Mouse (Mus musculus) urinary bladder, postnatal 14 days (tissue): ENCODE measurements around the gene Zfp189.
"Not testable (repeated sequence)": the region's sequence is repeated elsewhere in the genome, so short reads cannot be mapped to it uniquely, and the experiment has no call there.

Experiments used
- DNase-seq: peaks from one replicate; pipeline ENCODE4 v3.0.0; 2021; ENCODE audit warnings: low spot score

Zfp189 gene

DNA sequence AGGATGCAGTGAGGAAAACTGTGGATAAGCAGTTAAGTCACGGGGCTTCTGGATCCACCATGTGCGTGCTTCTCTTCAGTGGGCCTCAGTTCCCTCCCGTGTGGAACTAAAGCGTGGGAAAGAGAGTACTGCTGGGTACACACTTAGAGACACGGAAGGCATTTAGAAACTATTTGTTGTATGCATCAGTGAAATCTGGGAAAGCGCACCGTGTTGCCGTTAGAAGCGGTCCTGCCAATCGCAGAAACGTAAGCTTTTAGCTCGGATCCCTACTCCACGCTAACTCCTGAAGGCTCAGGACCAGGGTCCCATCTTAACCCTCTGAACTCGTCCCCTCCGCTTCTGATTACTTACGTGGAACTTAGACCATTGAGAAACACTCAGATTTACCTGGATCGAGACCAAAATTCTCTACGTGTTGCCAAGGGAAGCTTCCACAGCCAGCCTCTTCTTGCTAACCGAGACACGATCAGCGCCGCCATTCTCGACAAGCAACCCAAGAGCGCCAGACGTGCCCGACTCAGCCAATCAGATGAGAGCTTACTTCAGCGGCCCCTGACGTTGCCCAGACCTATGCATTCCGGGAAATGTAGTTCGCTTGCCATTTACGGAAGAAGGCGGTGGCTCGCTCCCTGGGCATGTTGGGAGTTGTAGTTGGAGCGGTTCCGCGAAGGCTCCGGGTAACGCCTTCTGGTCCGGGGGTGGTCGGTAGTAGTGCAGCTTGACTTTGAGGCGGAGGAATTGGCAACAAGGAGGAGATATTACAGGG lies at the start of gene Zfp189, which contains the start of gene Mrpl50:
Zfp189 (plus strand) TSS at position 605 of the 769 bp plus-strand sequence.
Mrpl50 (minus strand) TSS at position 522 of the 769 bp plus-strand sequence.
- DNase-seq, result peak; percentile 91

DNA sequence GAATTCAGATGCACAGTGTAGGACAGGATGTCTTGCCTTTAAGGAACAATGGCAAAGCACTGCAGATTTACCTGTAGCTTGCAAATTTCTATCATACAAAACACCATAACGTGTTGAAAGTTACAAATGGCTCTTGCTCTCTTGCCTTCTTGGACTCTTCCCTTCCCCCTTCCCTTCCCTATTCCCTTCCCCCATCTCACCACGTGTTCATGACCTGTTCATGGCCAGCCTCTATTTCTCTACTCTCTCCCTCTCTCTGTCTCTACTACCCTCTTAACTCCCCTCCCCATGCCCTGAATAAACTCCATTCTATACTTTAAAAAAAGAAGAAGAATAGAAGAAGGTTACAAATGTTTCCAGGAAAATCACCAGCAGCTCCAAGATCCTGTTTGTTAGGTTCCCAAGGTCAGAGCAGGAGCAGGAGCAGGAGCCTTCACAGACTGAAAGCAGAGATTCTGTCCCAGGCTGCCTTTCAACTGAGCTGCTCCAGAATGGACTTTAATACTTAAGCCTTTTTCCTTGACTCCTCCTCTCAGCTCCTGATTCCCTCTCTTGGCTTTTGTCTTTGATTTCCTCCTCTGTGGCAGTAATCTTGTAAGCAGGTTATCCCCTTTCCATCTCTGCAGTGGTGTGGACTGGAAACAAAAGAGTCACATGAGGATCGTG lies 47.4 kb upstream of the Zfp189 start, which contains the start of gene Acnat1:
Acnat1 (minus strand) TSS at position 478 of the 666 bp plus-strand sequence.
- DNase-seq, result no peak

DNA sequence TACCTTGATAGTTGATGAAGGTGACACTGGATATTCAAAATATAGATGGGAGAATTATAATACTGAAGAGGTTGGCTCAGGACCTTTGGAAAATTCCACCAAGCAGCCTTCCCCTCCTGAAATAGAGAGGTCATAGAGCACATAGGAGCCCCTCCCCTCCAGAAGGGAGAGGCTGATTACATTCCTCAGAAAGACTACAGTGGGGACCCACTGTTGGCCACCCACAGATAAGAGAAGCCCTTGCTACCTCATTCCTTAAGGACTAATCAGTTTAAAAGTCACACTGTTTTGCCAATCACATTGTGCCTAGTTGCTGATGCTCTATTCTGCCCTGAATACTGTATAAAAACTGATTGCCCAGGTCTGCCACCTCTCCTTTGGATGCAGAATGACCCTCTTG lies 46.4 kb upstream of the Zfp189 start:
- no peak for DNase-seq

DNA sequence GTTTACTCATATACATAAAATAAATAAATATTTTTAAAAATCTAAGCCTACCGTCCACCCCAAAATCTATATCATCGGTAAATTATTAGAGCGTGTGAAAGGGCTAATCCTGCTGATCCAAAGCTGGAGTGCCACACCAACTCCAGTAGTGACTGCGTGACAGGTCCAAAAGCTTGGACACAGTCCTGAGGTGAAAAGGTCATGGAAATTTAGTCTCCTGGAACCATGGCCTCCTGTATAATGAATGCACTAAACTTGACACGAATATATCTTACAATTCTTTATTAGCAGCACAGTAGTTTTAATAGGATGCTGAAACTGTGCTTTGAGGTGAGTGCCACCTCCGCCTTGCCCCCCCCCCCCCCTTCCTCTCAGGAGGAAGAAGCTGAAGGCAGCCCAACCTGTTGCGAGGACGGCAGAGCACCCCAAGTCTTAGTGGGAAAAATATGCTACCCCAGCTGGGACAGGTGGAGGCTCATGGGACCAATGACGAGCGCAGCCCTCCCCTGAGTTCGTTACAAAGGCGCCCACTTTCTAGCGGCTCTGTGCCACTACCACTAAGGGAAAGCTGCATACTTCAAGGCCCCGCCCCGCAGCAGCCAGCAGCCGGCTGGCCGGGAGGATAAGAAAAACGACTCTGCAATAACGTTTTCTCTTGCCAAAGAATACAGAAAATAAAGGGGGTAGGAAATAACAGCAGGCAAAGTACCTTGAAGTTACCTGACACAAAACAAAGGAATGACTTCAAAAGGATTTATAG lies 42.7 kb upstream of the Zfp189 start:
- DNase-seq, result no peak

DNA sequence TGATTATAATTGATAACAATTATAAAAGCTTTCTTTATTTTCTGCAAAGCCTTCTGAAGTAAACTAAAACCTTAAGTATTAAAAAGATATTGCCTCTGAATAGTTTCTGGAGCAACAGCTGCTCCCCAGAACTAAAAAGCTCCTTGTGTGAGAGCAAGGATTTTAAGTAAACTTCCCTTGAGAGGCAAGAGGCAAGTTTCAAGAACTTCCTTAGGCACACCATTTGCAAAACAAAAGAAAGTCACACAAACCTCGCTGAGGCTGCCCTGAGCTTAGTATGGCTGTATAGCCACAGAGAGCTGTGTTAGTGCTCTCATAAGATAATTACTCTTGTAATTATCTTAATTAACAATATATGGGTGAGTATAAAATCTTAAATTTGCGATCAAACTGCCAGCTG lies 41.9 kb upstream of the Zfp189 start:
- not testable (repeated sequence) for DNase-seq

DNA sequence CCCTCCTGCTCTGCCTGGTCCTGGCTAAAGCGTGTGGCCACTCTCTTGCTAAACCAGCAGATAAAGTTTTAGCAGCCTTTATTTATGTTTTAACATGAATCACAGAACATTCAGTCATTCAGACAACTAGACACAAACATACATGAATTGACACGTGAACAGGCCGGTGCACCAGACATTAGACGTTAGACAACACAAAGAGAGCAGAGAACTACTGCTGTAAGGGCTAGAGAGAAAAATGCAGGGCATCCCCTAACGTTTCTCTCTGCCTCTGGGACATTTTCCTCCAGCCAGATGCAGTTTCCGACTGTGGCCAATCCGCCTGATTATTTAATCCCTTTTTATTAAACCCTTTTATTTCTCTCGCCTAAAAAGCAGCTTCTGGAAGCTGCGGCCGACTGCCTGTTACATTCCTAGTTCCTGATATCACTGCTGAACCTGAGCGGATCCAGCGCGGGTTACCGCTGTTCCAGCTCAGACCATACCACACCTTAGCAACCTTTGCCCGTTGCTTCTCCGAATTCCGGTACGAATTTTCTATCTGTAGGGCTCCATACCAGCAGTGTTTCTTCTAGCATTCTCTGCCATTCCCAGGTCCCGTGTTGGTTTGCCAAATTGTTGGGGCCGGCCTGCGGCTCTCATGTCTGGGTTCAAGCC lies 40.7 kb upstream of the Zfp189 start:
- no peak for DNase-seq

DNA sequence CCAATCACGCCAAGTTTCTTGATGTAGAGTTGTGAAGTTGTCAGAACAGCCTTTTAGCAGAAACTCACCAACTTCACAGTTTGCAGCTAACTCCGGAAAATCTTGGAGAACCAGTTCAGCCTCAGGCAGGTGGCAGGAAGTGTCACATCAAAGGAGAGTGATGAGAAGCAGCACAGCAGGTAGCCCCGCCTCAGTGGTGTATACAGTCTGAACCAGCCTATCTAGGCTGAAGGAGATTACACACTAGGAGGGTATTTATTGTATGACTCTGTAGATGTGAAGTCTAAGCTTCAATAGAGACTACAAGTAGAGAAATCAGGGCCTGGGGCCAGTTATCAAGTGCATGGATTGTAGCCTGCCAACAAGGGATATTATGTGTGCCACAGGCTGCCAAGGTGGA lies 40.1 kb upstream of the Zfp189 start:
- DNase-seq, result peak; percentile 49

DNA sequence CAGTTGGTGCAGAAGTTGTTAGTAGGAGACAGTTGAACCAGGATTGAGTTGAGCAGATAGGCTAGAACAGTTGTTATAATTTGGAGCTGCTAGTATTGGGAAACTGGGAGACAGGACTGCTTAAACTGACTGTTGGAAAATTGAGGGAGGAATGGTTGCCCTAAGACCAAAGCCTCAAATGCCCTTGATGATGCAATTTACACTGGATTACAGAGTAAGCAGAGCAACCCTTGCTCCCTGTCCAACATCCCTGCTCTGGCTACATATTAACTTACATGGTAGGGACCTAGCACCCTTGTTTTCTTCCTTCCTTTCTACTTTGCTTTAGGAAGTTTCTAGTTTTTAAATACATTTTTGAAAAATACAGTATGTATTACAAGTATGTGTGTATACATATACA lies 35.5 kb upstream of the Zfp189 start:
- DNase-seq, result no peak

DNA sequence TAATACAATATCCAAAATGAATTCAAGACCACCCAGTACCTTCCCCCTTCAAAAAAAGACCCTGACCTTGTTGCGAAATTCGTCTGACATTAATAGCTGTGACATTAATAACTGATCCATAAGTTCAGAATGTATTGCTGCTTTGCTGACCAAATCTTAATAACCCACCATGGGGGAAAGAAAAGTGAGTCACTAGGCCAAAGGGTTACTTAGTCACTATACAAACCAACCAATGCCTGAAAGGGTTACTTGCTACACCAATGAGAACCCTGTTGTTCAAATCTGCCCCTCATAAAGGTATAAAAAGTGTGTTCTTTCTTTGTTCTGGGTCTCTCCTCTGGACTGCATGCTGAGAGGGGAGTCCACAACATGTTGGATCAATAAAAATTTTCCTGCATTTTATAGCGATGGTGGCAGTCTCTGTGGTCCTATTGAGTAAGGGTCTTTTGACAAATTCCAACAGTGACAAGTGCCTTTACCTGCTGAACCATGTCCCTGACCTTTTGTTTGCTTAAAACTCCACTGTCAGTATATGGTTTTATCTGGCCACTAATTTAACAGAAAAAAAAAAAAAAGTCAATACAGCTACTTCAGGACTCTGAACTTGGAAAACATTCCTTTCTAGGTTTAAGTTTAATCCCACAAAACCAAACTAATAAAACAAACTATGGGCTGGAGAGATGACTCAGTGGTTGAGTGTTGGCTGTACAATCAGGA lies 34.9 kb upstream of the Zfp189 start:
- DNase-seq, result not testable (repeated sequence)

DNA sequence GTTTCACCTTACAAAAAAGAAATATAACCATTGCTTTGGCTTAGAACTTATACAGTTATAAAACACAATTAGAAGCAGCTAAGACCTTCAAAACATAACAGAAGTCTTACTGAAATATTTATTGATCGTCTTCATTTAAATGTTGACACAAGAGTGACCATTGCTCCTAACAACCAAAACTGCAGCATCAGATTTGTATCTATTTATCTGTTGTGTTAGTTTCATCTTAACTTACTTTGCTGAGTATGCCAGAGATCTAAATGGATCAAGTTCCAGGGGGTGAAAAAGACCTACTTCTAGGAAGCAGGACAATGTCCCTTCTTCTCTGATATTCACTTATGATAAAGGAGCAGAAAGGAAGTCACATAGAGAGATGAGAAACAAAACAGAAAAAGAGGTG lies 17.4 kb upstream of the Zfp189 start:
- DNase-seq, result no peak

DNA sequence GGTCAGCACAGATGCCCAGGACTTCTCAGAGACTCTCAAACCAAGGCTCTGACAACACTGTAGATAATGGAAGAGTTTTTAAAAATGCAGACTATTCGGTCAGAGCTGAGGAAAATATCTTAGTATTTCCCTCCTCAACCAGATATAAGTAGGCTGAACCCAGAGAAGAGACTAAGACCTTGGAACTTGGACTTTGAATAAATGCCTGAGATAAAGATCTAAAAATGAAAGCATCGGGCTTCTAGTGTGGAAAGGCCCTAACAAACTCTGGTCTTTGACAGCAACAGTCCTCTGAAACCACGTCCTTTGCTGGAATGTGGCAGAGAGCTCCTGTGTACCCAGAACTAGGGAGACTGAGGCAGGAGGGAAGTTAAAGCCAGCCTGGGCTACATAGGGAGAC lies 14.6 kb upstream of the Zfp189 start, which contains the start of gene Baat:
Baat (minus strand) TSS at position 172 of the 400 bp plus-strand sequence.
- no peak for DNase-seq

DNA sequence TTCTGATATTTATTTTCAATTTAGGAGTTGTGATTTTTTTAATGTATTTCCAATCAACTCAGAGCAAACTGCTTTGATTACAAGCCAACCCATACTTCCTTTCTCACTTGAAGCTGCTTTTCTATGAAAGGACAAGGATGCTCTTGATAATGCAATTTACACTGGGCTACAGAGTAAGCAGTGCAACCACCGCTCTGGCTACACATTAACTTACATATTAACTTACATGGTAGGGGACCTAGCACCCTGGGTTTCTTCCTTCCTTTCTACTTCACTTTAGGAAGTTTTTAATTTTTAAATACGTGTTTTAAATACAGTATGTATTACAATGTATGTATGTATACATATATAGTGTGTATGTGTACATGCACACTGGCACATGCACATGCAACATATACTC lies 11.8 kb upstream of the Zfp189 start:
- DNase-seq, result no peak

DNA sequence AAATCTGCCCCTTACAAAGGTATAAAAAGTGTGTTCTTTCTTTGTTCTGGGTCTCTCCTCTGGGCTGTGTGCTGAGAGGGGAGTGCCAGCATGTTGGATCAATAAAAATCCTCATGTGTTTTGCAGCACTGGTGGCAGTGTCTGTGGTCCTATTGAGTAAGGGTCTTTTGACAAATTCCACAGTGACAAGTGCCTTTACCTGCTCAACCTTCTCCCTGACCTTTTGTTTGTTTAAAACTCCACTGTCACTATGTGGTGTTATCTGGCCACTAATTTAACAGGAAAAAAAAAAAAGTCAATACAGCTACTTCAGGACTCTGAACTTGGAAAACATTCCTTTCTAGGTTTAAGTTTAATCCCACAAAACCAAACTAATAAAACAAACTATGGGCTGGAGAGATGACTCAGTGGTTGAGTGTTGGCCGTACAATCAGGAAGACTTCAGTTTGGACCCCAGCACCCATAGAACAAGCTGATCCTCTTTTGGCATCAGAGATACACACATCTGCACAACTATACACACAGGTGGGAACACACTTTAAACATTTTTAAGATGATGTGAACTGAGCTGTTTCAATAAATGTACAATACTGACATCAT lies 10.6 kb upstream of the Zfp189 start:
- DNase-seq, result not testable (repeated sequence)

DNA sequence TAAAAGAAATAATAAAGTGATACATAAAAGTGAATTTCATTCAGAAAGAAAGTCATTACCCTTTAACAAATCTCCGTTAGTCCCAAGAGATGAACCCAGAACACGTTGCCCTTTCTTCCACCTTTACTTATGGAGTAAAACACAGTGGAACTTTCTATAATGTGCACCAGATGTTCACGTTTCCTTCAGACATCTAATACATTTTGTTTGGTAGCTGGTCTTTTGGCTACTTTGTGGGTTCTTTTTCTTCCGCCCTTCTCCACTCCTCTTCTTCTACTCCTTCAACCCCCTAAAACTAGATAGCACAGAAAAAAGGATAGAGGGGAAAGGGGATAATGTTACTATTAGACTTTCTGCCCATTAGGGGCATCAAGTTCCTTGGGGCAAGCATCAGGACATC lies 8.3 kb upstream of the Zfp189 start:
- no peak for DNase-seq

DNA sequence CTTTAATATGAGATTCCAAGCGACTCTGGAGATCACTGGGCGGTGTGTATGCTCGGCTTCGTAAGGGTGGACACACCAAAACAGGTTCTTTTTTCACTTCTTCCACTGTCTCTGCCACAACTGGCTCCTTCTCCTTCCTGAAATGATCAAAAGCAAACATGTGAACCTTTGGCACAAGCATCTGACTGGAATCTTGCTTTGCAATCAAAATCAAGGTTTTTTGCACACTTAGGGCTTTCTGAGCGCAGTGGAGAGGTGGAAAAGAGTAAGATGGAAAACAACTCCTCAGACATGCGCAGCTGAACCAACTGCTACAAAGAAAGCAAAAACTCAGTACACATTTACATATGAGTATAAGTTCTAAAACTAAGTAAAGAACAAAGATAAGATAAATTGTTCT lies 6.5 kb upstream of the Zfp189 start:
- no peak for DNase-seq

DNA sequence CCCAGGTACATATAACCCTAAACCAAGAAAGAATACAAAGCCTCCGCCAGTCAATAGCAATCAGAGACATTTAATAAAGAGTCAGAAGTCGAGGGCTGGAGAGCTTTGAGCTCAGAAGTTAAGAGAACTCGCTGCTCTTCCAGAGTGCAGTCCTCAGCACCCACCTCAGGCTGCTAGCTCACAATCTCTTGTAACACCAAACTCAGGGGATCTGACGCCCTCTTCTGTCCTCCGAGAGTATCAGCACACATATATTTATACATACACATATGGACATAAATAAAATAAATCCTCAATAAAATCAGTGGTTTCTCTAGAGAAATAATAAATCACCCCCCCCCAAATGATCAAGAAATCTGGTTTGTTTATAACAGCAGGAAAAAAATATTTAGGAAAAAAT lies 1.5 kb upstream of the Zfp189 start:
- no peak for DNase-seq

DNA sequence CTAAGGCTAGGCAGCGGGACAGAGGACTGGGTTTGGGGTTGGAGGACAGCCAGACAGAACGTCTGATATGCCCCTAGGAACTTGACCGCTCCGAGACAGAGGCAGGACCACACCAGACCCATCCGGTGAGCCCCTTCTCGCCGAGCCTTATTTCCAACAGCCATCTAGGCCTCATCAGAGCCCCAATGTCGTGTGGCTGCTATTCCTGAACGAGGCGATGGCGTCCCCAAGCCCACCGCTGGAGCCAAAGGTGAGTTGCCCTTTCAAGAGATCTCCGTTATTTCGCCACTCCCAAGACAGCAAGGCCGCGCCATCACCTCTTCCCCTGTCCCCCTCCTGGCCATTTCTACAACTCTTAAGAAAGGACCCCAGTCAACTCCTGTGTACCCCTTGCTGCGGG lies 370 bp downstream of the Zfp189 start:
- DNase-seq, result no peak

DNA sequence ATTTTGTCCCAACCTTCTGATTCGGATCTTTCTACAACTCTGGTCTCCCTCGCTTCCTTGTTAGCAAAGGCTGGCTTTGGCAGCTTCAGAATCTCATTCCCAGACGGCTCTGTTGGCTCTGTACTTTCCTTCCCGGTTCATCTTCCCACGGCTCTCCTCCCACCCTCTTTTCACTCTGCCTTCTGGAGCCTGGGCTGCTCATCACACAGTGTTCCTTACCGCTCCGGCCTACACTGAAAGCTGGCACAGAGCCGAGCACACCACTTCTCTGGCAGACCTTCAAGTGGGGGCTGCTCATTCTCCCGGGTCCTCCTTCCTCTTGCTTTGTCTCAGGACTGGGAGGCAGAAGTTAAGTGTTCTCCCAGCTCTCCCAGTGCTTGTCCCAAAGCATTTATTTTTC lies 1.6 kb downstream of the Zfp189 start:
- DNase-seq, result no peak

DNA sequence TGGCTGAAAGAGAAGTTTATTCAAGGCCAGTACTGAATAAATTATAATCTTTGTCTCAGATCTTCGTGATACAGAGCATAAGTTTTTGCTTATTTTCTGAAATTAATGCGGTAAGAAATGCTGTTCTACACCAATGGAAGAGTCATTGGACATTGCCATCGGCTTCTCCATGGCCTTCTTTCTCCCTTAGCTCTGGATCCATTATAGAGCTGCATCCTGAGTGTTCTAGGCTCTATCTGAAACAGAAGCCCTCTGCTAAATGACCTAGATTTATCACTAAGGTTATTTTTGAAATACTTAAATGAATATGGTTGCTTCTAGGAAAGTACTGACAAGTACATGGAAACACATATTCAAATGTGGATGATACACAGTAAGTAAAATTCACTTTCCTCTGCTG lies 14.1 kb downstream of the Zfp189 start:
- no peak for DNase-seq

DNA sequence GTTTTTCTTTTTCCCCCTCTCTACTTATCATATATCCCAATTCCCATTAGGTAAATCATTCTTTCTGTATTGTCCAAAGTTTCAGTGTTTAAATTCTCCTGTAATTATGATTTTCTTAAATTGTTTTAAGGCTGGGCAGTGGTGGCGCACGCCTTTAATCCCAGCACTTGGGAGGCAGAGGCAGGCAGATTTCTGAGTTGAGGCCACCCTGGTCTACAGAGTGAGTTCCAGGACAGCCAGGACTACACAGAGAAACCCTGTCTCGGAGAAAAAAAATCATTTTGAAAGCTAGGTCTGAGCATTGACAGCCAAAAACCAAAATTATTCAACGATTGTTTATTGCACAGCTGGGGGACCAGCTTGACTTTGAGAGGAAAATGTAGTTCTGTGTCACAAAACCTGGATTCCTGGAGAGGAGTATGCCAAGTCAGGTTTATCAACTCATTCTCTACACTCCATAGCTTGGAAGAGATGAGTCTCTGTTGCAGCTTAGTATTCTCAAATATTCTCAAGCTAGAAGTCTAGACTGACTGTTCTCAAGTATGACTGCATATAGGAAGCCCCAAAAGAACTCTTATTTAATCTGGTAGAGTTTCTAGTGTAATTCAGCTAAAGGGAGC lies 14.8 kb downstream of the Zfp189 start:
- no peak for DNase-seq

DNA sequence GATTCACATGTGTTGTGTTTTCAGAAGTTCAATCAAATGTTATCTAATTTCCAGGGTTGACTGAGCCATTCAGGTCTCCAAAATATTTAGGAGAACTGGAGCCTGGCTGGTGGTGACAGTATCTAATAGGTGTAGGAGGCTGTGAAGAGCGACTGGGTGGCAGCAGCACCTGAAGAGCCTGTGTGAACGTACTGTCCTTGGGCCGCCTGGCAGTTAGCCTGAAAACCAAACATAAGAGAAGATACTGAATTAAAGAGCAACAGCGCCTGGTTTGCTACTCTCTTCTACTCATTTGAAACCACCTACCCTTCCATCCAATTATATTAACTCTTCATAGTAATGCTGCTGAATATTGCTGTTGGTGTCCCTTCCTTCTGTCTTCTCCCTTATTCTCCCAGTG lies 15.7 kb downstream of the Zfp189 start:
- DNase-seq, result no peak
